Mouse (Mus musculus): ENCODE data around the gene Ncoa6. TPM values are rescaled to one million over a fixed set of nuclear protein-coding genes. Genes with fewer than 3 reads are reported as not detected.

Ncoa6 gene
- polyA plus RNA-seq, 1 experiment = 11.0 TPM

DNA sequence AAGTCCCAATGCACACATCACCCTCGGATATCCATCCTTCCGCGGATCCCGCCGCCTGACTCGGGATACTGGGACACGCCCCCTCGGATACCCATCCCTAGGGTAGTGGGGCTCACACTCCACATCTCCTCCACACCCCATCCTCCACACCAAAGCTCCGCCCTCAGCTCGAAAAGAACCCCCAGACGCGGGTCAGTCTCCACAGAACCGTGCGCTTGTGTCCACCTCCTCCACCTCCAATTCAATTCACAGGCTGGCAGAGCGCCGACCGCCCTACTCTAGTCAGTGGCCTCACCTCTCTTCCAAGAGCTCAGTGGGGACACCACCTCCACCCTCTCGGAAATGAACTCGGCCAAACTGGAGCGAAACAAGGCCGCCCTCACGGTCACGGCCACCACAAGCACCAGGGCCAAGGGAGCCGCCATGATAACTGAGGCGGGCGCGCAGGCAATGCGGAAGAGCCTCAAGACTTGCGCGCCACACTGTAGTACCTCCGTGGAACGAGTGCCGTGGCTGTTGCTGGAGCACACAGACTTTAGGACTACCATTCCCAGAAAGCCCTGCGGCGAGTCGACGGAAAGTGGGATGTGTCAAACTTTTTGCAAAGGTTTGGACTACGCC lies 116.6 kb downstream of the Ncoa6 start, which contains the start of gene Pigu:
Gene Pigu (minus strand): TSS at position 460 of the 621 bp plus-strand sequence.
- Histone ChIP-seq H3ac (ENCODE audit: control insufficient read depth, insufficient read length) (no peak within 1 kb of the TSS), H3K4me3 (peak within 1 kb of the TSS; percentile 73), H3K36me3 (ENCODE audit: control insufficient read depth, insufficient read depth) (no peaks in the 10 kb centered on the region), H3K27me3 (ENCODE audit: control insufficient read depth, insufficient read depth, insufficient read length) (no peaks in the 10 kb centered on the region), H3K79me2 (ENCODE audit: control insufficient read depth, insufficient read depth) (peaks cover 11% of the 10 kb centered on the region), H3K4me2 (ENCODE audit: low read depth) (peak within 1 kb of the TSS; percentile 95)
- TF ChIP-seq E2F4 (IDR thresholded peaks at IDR 0.05; ENCODE audit: insufficient read depth) = no peak
- peak; percentile 45 for TF ChIP-seq POLR2AphosphoS2 (IDR thresholded peaks at IDR 0.05; ENCODE audit: insufficient read length, low read depth)
- TF ChIP-seq MAX (IDR thresholded peaks at IDR 0.05; ENCODE audit: low read depth) = no peak
- TF ChIP-seq TCF3 (IDR thresholded peaks at IDR 0.05; ENCODE audit: insufficient read length, low read depth) = no peak
- no peak for TF ChIP-seq USF1 (IDR thresholded peaks at IDR 0.05; ENCODE audit: low read depth)
- TF ChIP-seq SRF (IDR thresholded peaks at IDR 0.05; ENCODE audit: control insufficient read depth, insufficient read length, low read depth) = no peak
- TF ChIP-seq CEBPB (IDR thresholded peaks at IDR 0.05; ENCODE audit: insufficient read depth, poor library complexity, severe bottlenecking) = no peak
- no peak for TF ChIP-seq TCF12 (IDR thresholded peaks at IDR 0.05; ENCODE audit: insufficient read depth, poor library complexity, severe bottlenecking)
- TF ChIP-seq MYOG (IDR thresholded peaks at IDR 0.05; ENCODE audit: control insufficient read depth in 1 of 3, insufficient read depth in 1 of 3, insufficient read length in 2 of 3, low read depth in 2 of 3) = no peak
- no peak for TF ChIP-seq REST (IDR thresholded peaks at IDR 0.05; ENCODE audit: insufficient read depth, insufficient read length)
- no peak for TF ChIP-seq MYOD1 (IDR thresholded peaks at IDR 0.05; ENCODE audit: control insufficient read depth in 1 of 3, insufficient read length in 2 of 3, low read depth in 2 of 3)
- TF ChIP-seq POLR2A (IDR thresholded peaks at IDR 0.05; ENCODE audit: insufficient read length, low read depth) = peak; percentile 82

DNA sequence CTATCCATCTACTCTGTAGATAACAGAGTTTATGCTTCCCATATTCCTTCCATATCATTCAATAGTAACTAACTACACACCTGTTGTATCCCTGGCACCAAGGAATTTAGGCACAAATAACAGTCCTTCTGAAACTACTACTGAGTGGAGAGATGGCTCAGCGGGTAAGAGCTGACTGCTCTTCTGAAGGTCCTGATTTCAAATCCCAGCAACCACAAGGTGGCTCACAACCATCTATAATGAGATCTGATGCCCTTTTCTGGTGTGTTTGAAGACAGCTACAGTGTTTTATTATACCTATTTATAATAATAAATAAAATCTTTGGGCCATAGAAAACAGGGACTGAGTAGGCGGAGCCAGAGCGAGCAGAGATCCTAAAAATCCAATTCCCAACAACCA lies 119.3 kb downstream of the Ncoa6 start:
- TF ChIP-seq MAX (IDR thresholded peaks at IDR 0.05; ENCODE audit: low read depth) (no peak), TCF3 (IDR thresholded peaks at IDR 0.05; ENCODE audit: insufficient read length, low read depth) (no peak), MYOD1 (IDR thresholded peaks at IDR 0.05; ENCODE audit: control insufficient read depth in 1 of 3, insufficient read length in 2 of 3, low read depth in 2 of 3) (no peak), POLR2A (IDR thresholded peaks at IDR 0.05; ENCODE audit: insufficient read length, low read depth) (no peak), CEBPB (IDR thresholded peaks at IDR 0.05; ENCODE audit: insufficient read depth, poor library complexity, severe bottlenecking) (no peak)
- peaks cover 11% of the 10 kb centered on the region for H3K79me2 ChIP-seq (ENCODE audit: control insufficient read depth, insufficient read depth)
- no peak overlapping the region for H3K4me2 ChIP-seq (ENCODE audit: low read depth)
- H3K27me3 ChIP-seq (ENCODE audit: control insufficient read depth, insufficient read depth, insufficient read length) = no peaks in the 10 kb centered on the region
- no peaks in the 10 kb centered on the region for H3K36me3 ChIP-seq (ENCODE audit: control insufficient read depth, insufficient read depth)
- H3ac ChIP-seq (ENCODE audit: control insufficient read depth, insufficient read length) = no peak overlapping the region
- H3K4me3 ChIP-seq = no peak overlapping the region

GRCm38 (mm10) chr2:155346670-155347069 lies 127.0 kb downstream of the Ncoa6 start:
- no peak for TF ChIP-seq CEBPB (IDR thresholded peaks at IDR 0.05; ENCODE audit: insufficient read depth, poor library complexity, severe bottlenecking)
- TF ChIP-seq E2F4 (IDR thresholded peaks at IDR 0.05; ENCODE audit: insufficient read depth) = no peak
- TF ChIP-seq MYOG (IDR thresholded peaks at IDR 0.05; ENCODE audit: control insufficient read depth in 1 of 3, insufficient read depth in 1 of 3, insufficient read length in 2 of 3, low read depth in 2 of 3) = no peak
- no peak for TF ChIP-seq REST (IDR thresholded peaks at IDR 0.05; ENCODE audit: insufficient read depth, insufficient read length)
- TF ChIP-seq TCF12 (IDR thresholded peaks at IDR 0.05; ENCODE audit: insufficient read depth, poor library complexity, severe bottlenecking) = no peak
- TF ChIP-seq MYOD1 (IDR thresholded peaks at IDR 0.05; ENCODE audit: control insufficient read depth in 1 of 3, insufficient read length in 2 of 3, low read depth in 2 of 3) = no peak
- no peak for TF ChIP-seq POLR2AphosphoS2 (IDR thresholded peaks at IDR 0.05; ENCODE audit: insufficient read length, low read depth)
- no peak for TF ChIP-seq SRF (IDR thresholded peaks at IDR 0.05; ENCODE audit: control insufficient read depth, insufficient read length, low read depth)
- TF ChIP-seq TCF3 (IDR thresholded peaks at IDR 0.05; ENCODE audit: insufficient read length, low read depth) = no peak
- no peak for TF ChIP-seq MAX (IDR thresholded peaks at IDR 0.05; ENCODE audit: low read depth)
- TF ChIP-seq POLR2A (IDR thresholded peaks at IDR 0.05; ENCODE audit: insufficient read length, low read depth) = no peak
- TF ChIP-seq USF1 (IDR thresholded peaks at IDR 0.05; ENCODE audit: low read depth) = no peak
- Histone ChIP-seq H3K27me3 (ENCODE audit: control insufficient read depth, insufficient read depth, insufficient read length) (no peaks in the 10 kb centered on the region), H3K4me2 (ENCODE audit: low read depth) (no peak overlapping the region), H3K79me2 (ENCODE audit: control insufficient read depth, insufficient read depth) (no peaks in the 10 kb centered on the region), H3K36me3 (ENCODE audit: control insufficient read depth, insufficient read depth) (peaks cover 3% of the 10 kb centered on the region), H3K4me3 (no peak overlapping the region), H3ac (ENCODE audit: control insufficient read depth, insufficient read length) (no peak overlapping the region)

Other genes with a start within 250 kb of the Ncoa6 start
- 418 TPM for gene Dynlrb1, start 237.4 kb downstream of the Ncoa6 start, polyA plus RNA-seq (2012; fragmentation: generic; extraction: Trizol)
- 413 TPM for gene Map1lc3a, start 197.6 kb downstream of the Ncoa6 start, polyA plus RNA-seq (2012; fragmentation: generic; extraction: Trizol)
- 27.0 TPM for gene Pigu, start 116.5 kb downstream of the Ncoa6 start, polyA plus RNA-seq (2012; fragmentation: generic; extraction: Trizol)
- gene Trp53inp2, start 92.8 kb downstream of the Ncoa6 start, polyA plus RNA-seq (2012; fragmentation: generic; extraction: Trizol) = 100 TPM
- gene Acss2, start 44.1 kb upstream of the Ncoa6 start, polyA plus RNA-seq (2012; fragmentation: generic; extraction: Trizol) = 25.8 TPM
- gene Ggt7, start 44.3 kb upstream of the Ncoa6 start, polyA plus RNA-seq (2012; fragmentation: generic; extraction: Trizol) = 6.6 TPM
- 55.3 TPM for gene Gss, start 118.9 kb upstream of the Ncoa6 start, polyA plus RNA-seq (2012; fragmentation: generic; extraction: Trizol)
- gene Myh7b, start 137.3 kb upstream of the Ncoa6 start, polyA plus RNA-seq (2012; fragmentation: generic; extraction: Trizol) = 12.2 TPM
- gene Trpc4ap, start 218.5 kb upstream of the Ncoa6 start, polyA plus RNA-seq (2012; fragmentation: generic; extraction: Trizol) = 89.0 TPM

All from myocyte (in vitro differentiated cells).